Mouse (Mus musculus): ENCODE measurements at regions not wholly inside any gene's neighbourhood (a gene's known extent, or its start where the extent isn't known, plus 50 kb on each side); places are given as distances from the start of the nearest gene placed in this dataset.
A peak's percentile ranks its signal among the peaks of the same experiment; 100 is the strongest.
"Not testable (repeated sequence)": the region's sequence is repeated elsewhere in the genome, so short reads cannot be mapped to it uniquely, and the experiment has no call there.

DNA sequence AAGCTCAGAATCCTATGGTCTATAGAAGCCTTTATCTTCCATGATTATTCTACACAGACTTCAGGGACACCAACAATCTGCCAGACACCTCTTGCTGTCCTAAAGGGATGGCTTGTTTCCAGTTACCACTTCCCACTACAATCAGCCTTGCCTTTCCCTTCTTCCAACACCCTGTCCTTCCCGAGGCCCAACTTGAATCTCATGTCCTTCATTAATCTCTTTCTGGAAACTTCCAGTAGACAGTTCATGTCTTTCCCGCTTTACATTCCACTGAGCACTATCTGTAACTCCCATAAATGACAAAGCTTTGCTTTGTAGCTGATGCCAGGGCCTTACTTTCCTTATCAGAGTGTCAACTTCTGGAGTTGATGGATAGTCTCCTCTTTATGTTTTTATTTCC, 138.5 kb downstream of the Rdh14 start:
- no peaks in the 10 kb centered on the region for H3K36me3 ChIP-seq (ENCODE audit: control insufficient read depth, insufficient read depth, low read length, poor library complexity, severe bottlenecking)
- no peak overlapping the region for H3K4me3 ChIP-seq (ENCODE audit: low read depth, low read length)
- no peak overlapping the region for H3K27ac ChIP-seq (ENCODE audit: insufficient read depth, low read length)
- no peaks in the 10 kb centered on the region for H3K27me3 ChIP-seq (ENCODE audit: control insufficient read depth, insufficient read depth, low read length, poor library complexity, severe bottlenecking)
- TF ChIP-seq EP300 (IDR thresholded peaks at IDR 0.05; ENCODE audit: insufficient read depth, low read depth, low read length) (no peak), POLR2A (IDR thresholded peaks at IDR 0.05; ENCODE audit: insufficient read depth, low read length) (no peak), CTCF (IDR thresholded peaks at IDR 0.05; ENCODE audit: low read depth, low read length) (no peak)
- peaks cover 3% of the 10 kb centered on the region; the same call in 1 of the 2 replicates for H3K9me3 ChIP-seq (replicated peaks; ENCODE audit: control insufficient read depth, insufficient read depth, low read length, poor library complexity, severe bottlenecking)
- H3K4me1 ChIP-seq (ENCODE audit: control insufficient read depth, insufficient read depth, low read length): no peaks in the 10 kb centered on the region
- no peak overlapping the region for H3K9ac ChIP-seq (ENCODE audit: low read depth, poor library complexity, severe bottlenecking)

DNA sequence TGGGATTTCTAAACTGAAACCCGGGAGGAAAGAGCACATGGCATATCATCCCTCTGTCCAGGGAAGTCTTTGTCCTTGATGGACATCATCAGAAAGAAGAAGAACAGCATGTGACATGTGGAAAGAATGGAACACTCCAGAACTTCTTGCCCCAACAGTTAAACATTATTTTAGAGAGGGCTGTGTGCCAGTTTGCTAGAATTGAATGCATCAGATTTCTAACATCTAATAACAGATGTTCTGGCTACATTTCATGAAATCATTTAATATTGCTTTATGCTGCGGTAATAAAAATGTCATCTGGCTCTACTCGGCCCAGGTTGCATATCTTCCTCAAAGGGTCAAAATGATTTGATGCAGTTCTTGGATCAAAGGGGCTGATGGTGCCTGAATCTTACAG, 140.4 kb downstream of the Rdh14 start:
- Histone ChIP-seq H3K4me1 (ENCODE audit: control insufficient read depth, insufficient read depth, low read length) (no peaks in the 10 kb centered on the region), H3K36me3 (ENCODE audit: control insufficient read depth, insufficient read depth, low read length, poor library complexity, severe bottlenecking) (no peaks in the 10 kb centered on the region), H3K9me3 (replicated peaks; ENCODE audit: control insufficient read depth, insufficient read depth, low read length, poor library complexity, severe bottlenecking) (peaks cover 6% of the 10 kb centered on the region; the same call in 1 of the 2 replicates), H3K4me3 (ENCODE audit: low read depth, low read length) (no peak overlapping the region), H3K27ac (ENCODE audit: insufficient read depth, low read length) (no peak overlapping the region), H3K9ac (ENCODE audit: low read depth, poor library complexity, severe bottlenecking) (no peak overlapping the region), H3K27me3 (ENCODE audit: control insufficient read depth, insufficient read depth, low read length, poor library complexity, severe bottlenecking) (no peaks in the 10 kb centered on the region)
- TF ChIP-seq EP300 (IDR thresholded peaks at IDR 0.05; ENCODE audit: insufficient read depth, low read depth, low read length): no peak
- no peak for TF ChIP-seq POLR2A (IDR thresholded peaks at IDR 0.05; ENCODE audit: insufficient read depth, low read length)
- no peak for TF ChIP-seq CTCF (IDR thresholded peaks at IDR 0.05; ENCODE audit: low read depth, low read length)

DNA sequence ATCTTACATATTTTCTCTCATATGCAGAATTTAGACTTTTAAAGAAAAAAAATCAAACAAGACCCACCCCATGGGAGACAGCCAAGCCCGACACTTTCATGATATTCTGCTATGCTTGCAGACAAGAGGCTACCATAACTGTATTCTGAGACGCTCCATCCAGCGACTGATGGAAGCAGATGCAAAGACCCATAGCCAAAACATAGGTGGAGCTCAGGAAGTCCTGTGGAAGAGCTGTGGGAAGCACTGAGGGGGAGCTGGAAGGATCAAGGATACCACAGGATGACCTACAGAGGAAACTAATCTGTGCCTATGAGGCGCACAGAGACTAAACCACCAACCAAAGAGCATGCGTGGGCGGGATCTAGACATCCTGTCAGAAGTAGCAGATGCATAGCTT, 143.4 kb downstream of the Rdh14 start:
- Histone ChIP-seq H3K9ac (ENCODE audit: low read depth, poor library complexity, severe bottlenecking) (no peak overlapping the region), H3K27me3 (ENCODE audit: control insufficient read depth, insufficient read depth, low read length, poor library complexity, severe bottlenecking) (no peaks in the 10 kb centered on the region), H3K9me3 (replicated peaks; ENCODE audit: control insufficient read depth, insufficient read depth, low read length, poor library complexity, severe bottlenecking) (peaks cover 6% of the 10 kb centered on the region; the same call in 1 of the 2 replicates), H3K4me3 (ENCODE audit: low read depth, low read length) (no peak overlapping the region), H3K4me1 (ENCODE audit: control insufficient read depth, insufficient read depth, low read length) (no peaks in the 10 kb centered on the region), H3K27ac (ENCODE audit: insufficient read depth, low read length) (no peak overlapping the region), H3K36me3 (ENCODE audit: control insufficient read depth, insufficient read depth, low read length, poor library complexity, severe bottlenecking) (no peaks in the 10 kb centered on the region)
- TF ChIP-seq EP300 (IDR thresholded peaks at IDR 0.05; ENCODE audit: insufficient read depth, low read depth, low read length) (no peak), CTCF (IDR thresholded peaks at IDR 0.05; ENCODE audit: low read depth, low read length) (no peak), POLR2A (IDR thresholded peaks at IDR 0.05; ENCODE audit: insufficient read depth, low read length) (no peak)

DNA sequence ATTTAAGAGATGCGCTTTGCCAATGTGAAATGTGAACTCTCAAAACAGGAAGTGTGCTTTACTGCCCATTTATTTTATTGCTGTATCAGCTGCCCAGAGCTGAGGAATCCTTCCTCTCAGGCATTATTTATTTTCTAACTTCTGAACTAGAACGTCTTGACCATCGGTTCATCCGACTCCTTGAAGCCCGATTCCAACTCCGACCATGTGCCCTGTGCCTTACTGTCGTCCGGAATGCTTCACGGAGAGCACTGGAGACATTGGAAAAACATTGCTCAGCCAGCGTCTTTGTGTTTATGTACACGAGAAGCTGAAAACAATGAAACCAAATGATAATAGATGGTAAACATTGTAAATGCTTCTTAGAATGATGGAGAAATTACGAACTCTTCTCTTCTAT, 145.7 kb downstream of the Rdh14 start:
- H3K4me3 ChIP-seq (ENCODE audit: low read depth, low read length): no peak overlapping the region
- H3K36me3 ChIP-seq (ENCODE audit: control insufficient read depth, insufficient read depth, low read length, poor library complexity, severe bottlenecking): no peaks in the 10 kb centered on the region
- peaks cover 6% of the 10 kb centered on the region; the same call in 1 of the 2 replicates for H3K9me3 ChIP-seq (replicated peaks; ENCODE audit: control insufficient read depth, insufficient read depth, low read length, poor library complexity, severe bottlenecking)
- H3K27me3 ChIP-seq (ENCODE audit: control insufficient read depth, insufficient read depth, low read length, poor library complexity, severe bottlenecking): no peaks in the 10 kb centered on the region
- H3K4me1 ChIP-seq (ENCODE audit: control insufficient read depth, insufficient read depth, low read length): no peaks in the 10 kb centered on the region
- no peak overlapping the region for H3K27ac ChIP-seq (ENCODE audit: insufficient read depth, low read length)
- no peak for TF ChIP-seq EP300 (IDR thresholded peaks at IDR 0.05; ENCODE audit: insufficient read depth, low read depth, low read length)
- TF ChIP-seq CTCF (IDR thresholded peaks at IDR 0.05; ENCODE audit: low read depth, low read length): no peak
- TF ChIP-seq POLR2A (IDR thresholded peaks at IDR 0.05; ENCODE audit: insufficient read depth, low read length): no peak
- H3K9ac ChIP-seq (ENCODE audit: low read depth, poor library complexity, severe bottlenecking): no peak overlapping the region

DNA sequence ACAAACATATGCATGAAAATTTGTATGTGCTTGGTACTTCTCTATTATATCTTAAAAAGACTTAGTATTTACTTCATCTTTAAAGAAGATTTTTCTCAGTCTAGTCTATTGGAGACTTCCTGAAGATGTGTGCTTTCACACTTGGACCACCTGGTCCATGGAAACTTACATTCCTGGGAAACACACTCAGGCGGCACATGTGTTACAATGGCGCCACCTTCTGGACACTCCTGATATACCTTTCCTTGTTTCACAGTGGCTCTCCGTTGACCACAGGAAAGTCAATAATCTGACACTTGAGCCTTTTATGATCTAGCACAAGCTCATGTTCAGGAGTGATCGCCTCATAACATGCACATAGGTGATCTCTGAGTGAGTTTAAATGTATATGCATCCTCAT, 146.5 kb downstream of the Rdh14 start:
- peak; percentile 60 for TF ChIP-seq CTCF (IDR thresholded peaks at IDR 0.05; ENCODE audit: low read depth, low read length)
- TF ChIP-seq EP300 (IDR thresholded peaks at IDR 0.05; ENCODE audit: insufficient read depth, low read depth, low read length): no peak
- no peak overlapping the region for H3K27ac ChIP-seq (ENCODE audit: insufficient read depth, low read length)
- no peak overlapping the region for H3K9ac ChIP-seq (ENCODE audit: low read depth, poor library complexity, severe bottlenecking)
- no peak overlapping the region for H3K4me3 ChIP-seq (ENCODE audit: low read depth, low read length)
- no peaks in the 10 kb centered on the region for H3K27me3 ChIP-seq (ENCODE audit: control insufficient read depth, insufficient read depth, low read length, poor library complexity, severe bottlenecking)
- H3K36me3 ChIP-seq (ENCODE audit: control insufficient read depth, insufficient read depth, low read length, poor library complexity, severe bottlenecking): no peaks in the 10 kb centered on the region
- H3K4me1 ChIP-seq (ENCODE audit: control insufficient read depth, insufficient read depth, low read length): no peaks in the 10 kb centered on the region
- H3K9me3 ChIP-seq (replicated peaks; ENCODE audit: control insufficient read depth, insufficient read depth, low read length, poor library complexity, severe bottlenecking): peaks cover 6% of the 10 kb centered on the region; the same call in 1 of the 2 replicates

DNA sequence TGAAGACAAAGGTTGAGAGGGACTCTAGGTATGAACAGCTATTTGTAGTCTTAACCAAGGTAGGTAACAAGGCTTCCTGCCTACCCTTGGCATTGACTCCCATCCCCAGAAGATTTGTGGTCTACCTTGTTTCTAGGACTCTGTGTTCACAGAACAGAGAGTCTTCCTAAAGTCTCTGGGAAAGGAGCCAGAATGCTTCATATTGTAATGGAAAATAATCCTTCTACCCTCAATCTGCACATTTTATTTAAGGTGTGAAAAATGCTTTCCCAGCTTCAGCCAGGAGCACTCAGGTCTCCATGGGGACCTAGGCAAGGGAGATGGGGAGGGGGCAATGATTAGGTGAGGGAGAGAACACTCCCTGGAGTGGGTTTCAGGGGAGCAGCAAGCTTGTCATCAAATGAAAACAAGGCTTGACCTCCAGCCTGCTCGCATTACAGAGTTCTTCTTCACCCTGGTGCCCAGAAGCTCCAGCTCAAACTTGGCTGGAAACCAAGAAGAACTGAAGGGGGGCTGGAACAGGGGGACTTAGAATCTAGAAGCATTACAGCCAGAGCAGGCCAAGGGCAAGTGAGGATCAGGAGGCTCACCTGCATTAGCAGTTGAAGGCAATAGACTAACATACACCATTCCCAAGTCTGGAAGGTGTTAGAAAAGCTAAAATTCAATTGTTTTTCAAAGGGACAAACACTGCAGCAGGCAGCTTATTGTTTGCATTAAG, 159.1 kb downstream of the Rdh14 start:
- Histone ChIP-seq H3K36me3 (ENCODE audit: control insufficient read depth, insufficient read depth, low read length, poor library complexity, severe bottlenecking) (no peaks in the 10 kb centered on the region), H3K9me3 (replicated peaks; ENCODE audit: control insufficient read depth, insufficient read depth, low read length, poor library complexity, severe bottlenecking) (peaks cover 7% of the 10 kb centered on the region; the same call in 1 of the 2 replicates)

DNA sequence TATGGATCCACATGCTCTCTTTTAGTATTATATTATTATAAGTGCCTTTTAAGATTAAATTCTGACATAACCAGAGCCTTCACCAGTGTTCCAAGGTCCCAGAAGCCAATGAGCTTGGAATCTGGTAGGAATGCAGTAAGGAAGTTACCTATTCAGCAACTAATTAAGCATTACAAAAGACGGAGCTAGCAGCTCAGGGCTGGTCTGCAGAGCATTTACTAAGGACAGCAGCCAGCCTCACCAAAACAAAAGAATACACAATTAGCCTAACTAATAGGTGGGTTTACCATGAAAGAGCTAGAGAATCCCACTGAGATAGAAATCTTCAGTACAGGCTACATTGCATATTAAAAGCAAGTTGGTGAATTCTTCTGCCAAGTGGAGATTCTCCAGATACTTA, 164.1 kb downstream of the Rdh14 start:
- H3K36me3 ChIP-seq (ENCODE audit: control insufficient read depth, insufficient read depth, low read length, poor library complexity, severe bottlenecking); H3K9me3 ChIP-seq (replicated peaks; ENCODE audit: control insufficient read depth, insufficient read depth, low read length, poor library complexity, severe bottlenecking); H3K4me1 ChIP-seq (ENCODE audit: control insufficient read depth, insufficient read depth, low read length); H3K27me3 ChIP-seq (ENCODE audit: control insufficient read depth, insufficient read depth, low read length, poor library complexity, severe bottlenecking); H3K4me3 ChIP-seq (ENCODE audit: low read depth, low read length); H3K27ac ChIP-seq (ENCODE audit: insufficient read depth, low read length); H3K9ac ChIP-seq (ENCODE audit: low read depth, poor library complexity, severe bottlenecking): not testable (repeated sequence)

More for the DNA sequence above, 159.1 kb downstream of the Rdh14 start:
- Histone ChIP-seq H3K4me1 (ENCODE audit: control insufficient read depth, insufficient read depth, low read length) (no peaks in the 10 kb centered on the region), H3K4me3 (ENCODE audit: low read depth, low read length) (no peak overlapping the region), H3K27me3 (ENCODE audit: control insufficient read depth, insufficient read depth, low read length, poor library complexity, severe bottlenecking) (no peaks in the 10 kb centered on the region), H3K9ac (ENCODE audit: low read depth, poor library complexity, severe bottlenecking) (no peak overlapping the region), H3K27ac (ENCODE audit: insufficient read depth, low read length) (no peak overlapping the region)
- no peak for TF ChIP-seq CTCF (IDR thresholded peaks at IDR 0.05; ENCODE audit: low read depth, low read length)
- TF ChIP-seq EP300 (IDR thresholded peaks at IDR 0.05; ENCODE audit: insufficient read depth, low read depth, low read length): no peak
- no peak for TF ChIP-seq POLR2A (IDR thresholded peaks at IDR 0.05; ENCODE audit: insufficient read depth, low read length)
